Mouse (Mus musculus) cerebellum, postnatal 14 days (tissue): Measurements from ENCODE around the gene Pax7.
A peak's percentile ranks its signal among the peaks of the same experiment; 100 is the strongest.

Source experiments
- DNase-seq, 2 experiments: peaks; one replicate each; pipeline ENCODE4 v3.0.0; 2021; ENCODE audit warnings: mixed read lengths in 2 of 2

Gene Pax7

GRCm38 (mm10) chr4:139747190-139747936 is 86.0 kb downstream of the Pax7 start:
- no peak for DNase-seq

- DNase-seq, result no peak
Measured at GRCm38 (mm10) chr4:139746177-139746576, 87.2 kb downstream of the Pax7 start.

- DNase-seq, result peak; percentile 25 to 40
Measured at GRCm38 (mm10) chr4:139744765-139745395, 88.4 kb downstream of the Pax7 start.

DNA sequence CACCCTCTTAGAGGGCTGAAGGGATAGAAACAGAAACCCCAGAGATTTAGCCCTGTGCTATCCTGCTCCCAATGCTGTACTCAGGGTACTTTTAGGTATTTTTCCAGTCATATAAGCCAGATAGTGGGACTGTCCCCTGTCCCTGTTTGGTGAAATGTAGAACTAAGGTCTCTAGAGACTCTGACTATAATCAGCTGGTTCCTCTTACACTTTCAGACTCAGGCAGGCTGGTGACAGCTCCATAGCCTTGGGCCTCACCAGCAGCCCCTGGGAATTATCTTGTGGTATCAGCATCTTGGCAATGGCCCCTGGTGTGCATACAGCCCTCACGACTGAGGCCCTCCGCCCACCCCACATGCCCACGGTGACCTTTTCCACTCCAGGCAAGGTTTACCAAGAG is 89.7 kb downstream of the Pax7 start:
- no peak for DNase-seq

- no peak for DNase-seq
Measured at GRCm38 (mm10) chr4:139737035-139737434, 96.3 kb downstream of the Pax7 start.

DNA sequence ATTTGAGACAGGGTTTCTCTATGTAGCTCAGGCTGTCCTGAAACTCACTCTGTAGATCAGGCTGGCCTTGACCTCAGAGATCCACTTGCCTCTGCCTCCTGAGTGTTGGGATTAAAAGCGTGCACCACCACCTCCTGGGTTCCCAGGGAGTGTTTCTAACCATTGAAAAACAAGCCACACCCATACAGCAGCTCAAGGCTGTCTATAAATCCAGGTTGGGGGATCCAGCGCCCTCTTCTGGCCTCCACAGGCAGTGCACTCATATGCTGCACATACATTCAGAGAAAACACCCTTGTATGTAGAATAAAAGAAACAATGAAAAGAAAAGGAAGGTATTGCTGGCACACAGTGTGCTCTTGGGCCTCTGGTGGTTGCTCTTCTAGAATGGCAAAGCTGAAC is 106.2 kb downstream of the Pax7 start:
- no peak for DNase-seq

GRCm38 (mm10) chr4:139725421-139725820 is 107.9 kb downstream of the Pax7 start:
- DNase-seq, result no peak

DNA sequence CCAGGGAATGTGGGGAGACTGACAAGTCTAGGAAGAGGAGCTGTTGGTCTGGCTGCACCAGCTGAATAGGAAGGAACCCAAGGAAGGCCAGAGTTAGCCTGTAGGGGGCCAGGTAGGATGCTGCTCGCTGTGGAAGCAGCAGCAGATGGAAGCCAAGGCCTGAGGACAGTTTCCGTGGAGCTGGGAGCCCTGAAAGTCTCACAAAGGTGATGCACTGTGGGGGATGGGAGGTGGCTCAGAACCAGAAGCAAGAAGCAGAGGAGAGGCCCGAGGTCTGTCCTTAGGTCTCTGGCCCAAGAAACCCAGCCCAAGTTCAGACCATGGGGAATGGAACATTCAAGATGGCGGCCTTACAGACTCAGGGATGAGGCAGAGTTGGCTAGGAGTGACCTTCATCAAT is 109.0 kb downstream of the Pax7 start:
- no peak for DNase-seq

- no peak for DNase-seq
Measured at GRCm38 (mm10) chr4:139718978-139719377, 114.3 kb downstream of the Pax7 start.

GRCm38 (mm10) chr4:139716477-139717169 is 116.7 kb downstream of the Pax7 start:
- no peak for DNase-seq

DNA sequence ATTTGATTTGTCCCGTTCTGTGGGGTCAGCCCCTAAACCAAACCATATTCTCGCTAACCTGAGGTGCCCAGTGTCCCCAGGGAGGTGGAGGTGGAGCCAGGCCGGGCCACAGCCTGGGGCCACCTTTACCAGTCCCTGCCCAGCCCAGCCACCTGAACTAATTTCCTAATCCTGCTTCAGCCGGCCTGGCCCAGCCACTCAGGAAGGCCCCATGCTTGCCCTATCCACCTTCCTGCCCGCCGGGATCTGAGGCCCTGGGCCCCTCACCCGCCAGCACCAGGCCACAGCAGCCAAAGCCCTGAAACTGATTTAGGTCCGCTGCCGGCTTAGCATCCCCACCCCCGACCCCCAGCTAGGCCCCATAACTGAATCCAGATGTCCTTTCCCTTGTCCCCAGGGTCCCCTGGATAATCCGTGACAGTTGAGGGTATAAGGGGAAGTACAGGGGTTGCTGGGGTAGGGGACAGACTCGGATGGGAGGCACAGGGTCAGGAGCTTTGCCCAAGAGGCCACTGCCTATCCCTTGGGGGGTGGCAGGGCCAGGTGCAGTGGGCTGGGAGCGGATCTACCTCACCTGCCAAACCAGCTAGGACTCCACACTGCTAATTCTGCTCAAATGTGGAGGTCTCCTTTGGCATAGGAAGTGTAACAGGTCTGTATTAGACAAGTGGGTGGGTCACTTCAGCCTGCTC is 117.9 kb downstream of the Pax7 start:
- DNase-seq, result no peak

- no peak for DNase-seq
Measured at GRCm38 (mm10) chr4:139710467-139711334, 122.6 kb downstream of the Pax7 start.

DNA sequence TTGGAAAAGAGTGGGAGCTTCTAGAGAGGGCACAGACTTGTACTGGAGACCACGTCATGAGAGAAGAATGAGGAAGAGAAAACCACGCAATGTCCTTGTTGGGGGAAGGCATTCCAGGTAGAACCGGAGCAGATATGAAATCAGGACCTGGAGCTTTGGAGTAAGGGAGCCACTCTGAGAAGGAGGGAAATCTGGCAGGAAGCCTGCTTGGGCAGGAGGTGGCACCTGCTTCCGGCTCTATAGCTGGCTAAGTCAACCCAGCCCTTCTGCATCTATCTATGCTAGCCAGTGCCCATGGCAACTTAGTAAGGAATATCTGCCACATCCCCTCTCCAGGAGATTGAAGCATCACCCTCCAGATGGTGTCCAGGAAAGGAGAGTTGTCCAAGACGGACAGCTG is 127.3 kb downstream of the Pax7 start:
- DNase-seq, result peak; percentile 31 to 56

DNA sequence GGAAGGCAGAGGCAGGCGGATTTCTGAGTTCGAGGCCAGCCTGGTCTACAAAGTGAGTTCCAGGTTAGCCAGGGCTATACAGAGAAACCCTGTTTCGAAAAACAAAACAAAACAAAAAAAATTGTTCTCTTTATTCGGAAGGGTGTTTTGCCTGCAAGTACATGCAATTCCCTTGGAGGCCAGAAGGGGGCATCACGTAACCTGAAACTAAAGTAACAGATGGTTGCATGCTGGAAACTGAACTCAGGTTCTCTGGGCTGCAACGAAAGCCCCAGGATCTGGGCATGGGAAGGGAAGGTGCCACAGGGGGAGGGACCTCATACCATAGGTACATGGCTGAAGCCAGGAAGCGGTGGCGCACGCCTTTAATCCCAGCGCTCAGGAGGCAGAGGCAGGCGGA is 129.9 kb downstream of the Pax7 start:
- DNase-seq, result no peak

- no peak for DNase-seq
Measured at GRCm38 (mm10) chr4:139702914-139703313, 130.4 kb downstream of the Pax7 start.

DNA sequence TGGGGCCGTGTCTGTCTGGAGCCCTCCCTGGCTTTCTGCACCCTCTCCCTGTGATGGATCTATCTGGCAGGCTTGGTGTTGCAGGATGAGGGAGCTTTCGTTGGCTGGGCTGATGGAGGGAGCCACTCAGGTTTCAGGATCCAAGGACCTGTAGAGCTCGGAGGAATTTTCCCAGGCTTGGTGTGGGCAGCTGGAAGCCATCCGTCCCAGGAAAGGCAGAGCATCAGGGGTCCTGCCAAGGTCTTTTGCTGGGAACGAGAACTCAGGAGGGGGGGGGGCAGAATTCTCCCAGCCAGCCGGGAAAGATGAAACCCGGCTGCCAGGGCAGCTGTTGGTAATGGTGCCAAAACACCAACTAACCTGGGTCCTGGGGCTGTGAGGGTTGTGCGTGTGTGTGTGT is 134.7 kb downstream of the Pax7 start:
- no peak for DNase-seq

DNA sequence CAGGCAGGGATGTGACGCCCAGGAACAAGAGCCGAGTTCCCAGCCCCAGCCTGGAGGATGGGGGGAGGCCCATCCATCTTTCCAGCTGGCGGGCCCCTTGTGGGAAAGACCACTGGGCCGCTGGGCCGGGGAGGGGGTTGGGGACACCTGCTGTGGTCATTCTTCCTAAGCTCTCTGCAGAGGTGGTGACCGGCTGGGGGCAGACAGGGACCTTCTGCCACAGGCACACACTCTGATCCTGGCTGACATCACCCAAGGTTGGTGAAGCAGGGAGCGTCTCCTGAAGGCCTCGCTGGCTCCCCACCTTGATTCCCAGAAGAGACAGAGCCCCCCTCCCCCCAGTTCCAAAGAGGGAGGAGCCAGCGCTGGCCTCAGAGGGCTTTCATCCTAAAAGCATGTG is 135.6 kb downstream of the Pax7 start:
- DNase-seq, result no peak

- no peak for DNase-seq
Measured at GRCm38 (mm10) chr4:139693315-139693714, 140.0 kb downstream of the Pax7 start.

GRCm38 (mm10) chr4:139689627-139690269 is 143.6 kb downstream of the Pax7 start:
- DNase-seq, result peak in 1 of 2 experiments; percentile 47

- DNase-seq, result no peak
Measured at GRCm38 (mm10) chr4:139688058-139688457, 145.3 kb downstream of the Pax7 start.
